Mouse (Mus musculus) intestine, embryonic 16.5 days (tissue): Measurements from ENCODE around the gene Srp68. TPM values are rescaled to one million over a fixed set of nuclear protein-coding genes. Genes with fewer than 3 reads are reported as not detected.

Source experiments
- ATAC-seq: fragments of 200-750 bp; cut with Nextera tagmentation; 2 replicates; pipeline ENCODE4 v1.8.0; 2017; ENCODE audit warnings: moderate TSS enrichment, moderate library complexity
- H3K27ac ChIP-seq: fragments of 300-500 bp; sonication (generic); 2 replicates; pipeline ENCODE4 v1.5.1; 2014; ENCODE audit warnings: mild to moderate bottlenecking, low read length
- H3K27me3 ChIP-seq: fragments of 300-500 bp; sonication (generic); replicated peaks from 2 replicates; pipeline ENCODE4 v1.6.1; 2014; ENCODE audit warnings: low read length, control low read depth, mixed read lengths; ENCODE audit not compliant: control insufficient read depth, insufficient read depth
- H3K36me3 ChIP-seq: fragments of 300-500 bp; sonication (generic); 2 replicates; pipeline ENCODE4 v1.6.1; 2014; ENCODE audit warnings: low read length, control low read depth; ENCODE audit not compliant: control insufficient read depth, insufficient read depth
- H3K4me1 ChIP-seq: fragments of 300-500 bp; sonication (generic); 2 replicates; pipeline ENCODE4 v1.6.1; 2014; ENCODE audit warnings: low read length, control low read depth, mixed read lengths; ENCODE audit not compliant: control insufficient read depth, insufficient read depth
- H3K4me2 ChIP-seq: fragments of 300-500 bp; sonication (generic); 2 replicates; pipeline ENCODE4 v1.6.1; 2014; ENCODE audit warnings: low read depth, low read length, control low read depth
- H3K4me3 ChIP-seq: fragments of 300-500 bp; sonication (generic); 2 replicates; pipeline ENCODE4 v1.5.1; 2014; ENCODE audit warnings: mild to moderate bottlenecking, low read length
- H3K9ac ChIP-seq: fragments of 300-500 bp; sonication (generic); 2 replicates; pipeline ENCODE4 v1.6.1; 2014; ENCODE audit warnings: low read depth, low read length
- H3K9me3 ChIP-seq: fragments of 300-500 bp; sonication (generic); 2 replicates; pipeline ENCODE4 v1.6.1; 2016; ENCODE audit warnings: low read length, control low read depth; ENCODE audit not compliant: control insufficient read depth
- WGBS: fragments of 180-500 bp; shearing (Covaris S2); extraction: QIAGEN DNeasy Blood & Tissue Kit; methylation state at CpG from one replicate; pipeline ENCODE4 v1.1.7; 2014; 5-methylcytosine and 5-hydroxymethylcytosine counted together
- polyA plus RNA-seq: library from polyadenylated mRNA; unstranded; fragments of >200 nt; fragmentation: Nextera tagmentation; extraction: Ambion mirVana; gene quantifications from 2 replicates; pipeline ENCODE4 v1.2.1, GENCODE M21; 2015

Srp68 gene
- polyA plus RNA-seq: 90.9 and 94.8 TPM in 2 replicates

DNA sequence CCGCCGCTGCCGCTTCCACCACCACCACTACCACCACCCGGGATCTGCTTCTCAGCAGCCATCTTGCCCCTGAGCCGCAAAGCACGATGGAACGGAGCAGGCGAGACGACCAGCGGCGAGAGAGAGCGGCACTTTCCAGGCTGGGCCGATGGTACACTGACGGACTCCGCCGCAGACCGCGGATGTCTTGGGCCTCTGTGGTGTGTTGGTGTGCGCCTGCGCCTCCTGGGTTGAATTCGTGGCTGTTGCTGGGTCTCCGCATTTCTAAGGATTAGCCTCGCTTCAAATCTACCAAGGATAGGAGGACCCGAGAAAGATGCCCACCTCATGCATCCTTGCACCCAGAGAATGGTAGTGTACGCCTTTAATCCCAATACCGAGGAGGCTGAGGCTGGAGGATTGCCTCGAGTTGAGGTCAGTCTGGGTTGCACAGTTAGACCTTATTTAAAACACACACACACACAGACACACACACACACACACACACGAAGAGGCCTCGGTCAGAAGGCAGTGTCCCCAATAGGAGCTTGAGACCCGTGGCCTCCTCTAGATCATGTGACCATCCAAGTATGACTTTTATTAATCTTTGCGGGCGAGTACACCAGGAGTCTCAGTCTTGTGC, at the start of gene Srp68:
Gene Srp68, minus strand, starts transcription at position 173 of the 622 bp plus-strand sequence.
- H3K36me3 ChIP-seq: peaks cover 4% of the 10 kb centered on the region
- H3K4me3 ChIP-seq: peak within 1 kb of the TSS; percentile 96
- H3K4me2 ChIP-seq: peak within 1 kb of the TSS; percentile 84
- no peaks in the 10 kb centered on the region for H3K27me3 ChIP-seq
- peak within 1 kb of the TSS; percentile 86 for H3K27ac ChIP-seq
- peak; percentile 99 for ATAC-seq
- H3K9me3 ChIP-seq: no peaks in the 10 kb centered on the region
- peaks cover 9% of the 10 kb centered on the region for H3K4me1 ChIP-seq
- 2% methylated on average over 32 of the region's 32 CpGs for WGBS
- H3K9ac ChIP-seq: peak within 1 kb of the TSS; percentile 95

DNA sequence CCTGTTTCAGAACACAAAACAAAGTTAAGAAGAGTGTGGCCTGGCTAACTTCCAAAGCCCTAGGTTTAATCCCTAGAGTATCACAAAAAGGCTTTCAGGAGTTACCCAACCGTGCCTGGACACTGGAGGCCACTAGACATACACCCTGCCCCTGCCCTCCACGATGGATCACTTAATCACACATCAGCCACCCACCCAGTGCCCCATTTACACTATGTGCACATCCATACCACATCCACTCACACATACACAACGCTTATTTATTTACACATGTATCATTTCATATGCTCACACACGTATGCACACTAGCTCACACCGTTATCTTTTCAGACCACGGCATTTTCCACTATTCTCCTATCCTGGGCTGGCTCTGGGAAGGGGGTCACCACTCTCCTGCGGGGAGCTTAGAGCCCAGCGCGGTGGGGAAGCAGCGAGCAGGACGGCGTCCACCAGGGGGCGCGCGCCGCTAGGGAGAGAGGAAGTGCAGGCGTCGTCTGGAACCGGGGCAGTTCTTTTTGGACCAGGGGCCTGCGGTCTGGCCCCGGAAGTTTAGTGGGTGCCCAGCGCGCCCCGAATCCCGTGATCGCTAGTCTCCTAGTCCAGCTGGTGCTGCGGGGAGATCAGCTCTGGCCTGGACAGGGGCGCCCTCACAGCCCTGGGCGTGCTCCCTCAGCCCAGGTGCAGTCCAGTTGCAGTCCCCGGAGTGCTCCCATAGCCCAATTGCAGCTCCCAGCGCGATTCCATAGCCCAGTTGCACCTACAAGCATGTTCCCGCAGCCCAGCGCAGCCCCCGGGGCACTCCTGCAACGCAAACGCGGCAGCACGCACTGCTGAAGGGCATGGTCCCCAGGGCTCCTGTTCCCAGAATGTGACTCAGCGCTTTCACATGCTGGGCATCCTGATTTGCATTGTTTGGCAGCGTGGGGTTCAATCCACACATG, 45.0 kb upstream of the Srp68 start:
- Histone ChIP-seq H3K4me2 (peak overlapping the region; percentile 100), H3K9me3 (no peaks in the 10 kb centered on the region), H3K27ac (no peak overlapping the region), H3K27me3 (no peaks in the 10 kb centered on the region), H3K4me1 (no peaks in the 10 kb centered on the region), H3K4me3 (peak overlapping the region; percentile 55), H3K36me3 (no peaks in the 10 kb centered on the region), H3K9ac (peak overlapping the region; percentile 80)
- ATAC-seq: peak; percentile 91
- WGBS: 2% methylated on average over 41 of the region's 41 CpGs

DNA sequence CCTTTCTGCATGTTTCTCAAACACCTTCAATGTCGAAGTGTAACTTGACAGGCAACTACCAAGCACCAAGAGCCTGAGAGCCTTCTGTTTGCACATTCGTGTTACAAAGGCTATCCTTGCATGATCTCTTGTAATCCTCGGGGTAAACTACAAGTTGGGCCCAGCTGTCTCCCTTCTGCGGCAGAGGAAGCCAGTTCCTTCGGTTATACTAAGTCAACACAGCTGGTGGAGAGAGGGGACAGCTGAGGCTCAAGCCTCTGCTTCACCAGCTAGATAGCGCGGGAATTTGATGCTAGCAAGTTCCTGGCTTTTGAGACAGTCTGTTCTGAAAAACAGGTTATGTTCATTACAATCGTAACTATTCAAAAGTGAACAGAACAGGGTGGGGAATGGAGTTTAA, 38.3 kb upstream of the Srp68 start:
- Histone ChIP-seq H3K36me3 (no peaks in the 10 kb centered on the region), H3K4me3 (no peak overlapping the region), H3K9me3 (no peaks in the 10 kb centered on the region), H3K4me1 (no peaks in the 10 kb centered on the region), H3K9ac (no peak overlapping the region), H3K27ac (no peak overlapping the region), H3K4me2 (no peak overlapping the region), H3K27me3 (no peaks in the 10 kb centered on the region)
- ATAC-seq: peak; percentile 54; the same call in 1 of the 2 replicates
- 31% methylated on average over 8 of the region's 8 CpGs for WGBS

DNA sequence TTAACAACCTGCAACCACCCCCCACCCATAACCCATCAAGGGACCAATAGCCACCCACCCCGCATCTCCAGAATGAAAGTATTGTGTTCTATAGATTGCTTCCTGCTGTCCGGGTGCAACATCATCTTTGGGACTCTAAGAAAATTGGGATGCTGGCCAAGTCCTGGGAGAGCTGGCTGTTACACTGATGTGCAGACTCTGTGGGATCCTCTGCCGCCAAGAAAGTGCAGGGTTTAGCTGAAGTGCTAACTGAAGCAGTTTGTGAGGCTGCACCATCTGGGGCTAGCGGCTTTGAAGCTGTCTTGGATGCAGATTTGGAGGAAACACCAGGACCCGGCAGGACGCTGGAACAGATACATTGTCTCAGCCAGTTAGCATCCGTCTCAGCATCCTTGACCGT, 37.2 kb upstream of the Srp68 start:
- no peaks in the 10 kb centered on the region for H3K9me3 ChIP-seq
- no peak overlapping the region for H3K9ac ChIP-seq
- no peak overlapping the region for H3K4me3 ChIP-seq
- no peaks in the 10 kb centered on the region for H3K27me3 ChIP-seq
- WGBS: 42% methylated on average over 8 of the region's 8 CpGs
- no peak overlapping the region for H3K4me2 ChIP-seq
- peaks cover 5% of the 10 kb centered on the region; the same call in 1 of the 2 replicates for H3K4me1 ChIP-seq
- no peak overlapping the region for H3K27ac ChIP-seq
- ATAC-seq: no peak
- no peaks in the 10 kb centered on the region for H3K36me3 ChIP-seq

GRCm38 (mm10) chr11:116309601-116310000, 35.6 kb upstream of the Srp68 start:
- no peak overlapping the region for H3K27ac ChIP-seq
- no peak overlapping the region for H3K4me2 ChIP-seq
- no peaks in the 10 kb centered on the region for H3K27me3 ChIP-seq
- no peak overlapping the region for H3K9ac ChIP-seq
- H3K4me3 ChIP-seq: no peak overlapping the region
- H3K9me3 ChIP-seq: no peaks in the 10 kb centered on the region
- 74% methylated on average over 3 of the region's 3 CpGs for whole genome bisulfite sequencing
- peaks cover 7% of the 10 kb centered on the region for H3K4me1 ChIP-seq
- no peaks in the 10 kb centered on the region for H3K36me3 ChIP-seq
- no peak for ATAC-seq

DNA sequence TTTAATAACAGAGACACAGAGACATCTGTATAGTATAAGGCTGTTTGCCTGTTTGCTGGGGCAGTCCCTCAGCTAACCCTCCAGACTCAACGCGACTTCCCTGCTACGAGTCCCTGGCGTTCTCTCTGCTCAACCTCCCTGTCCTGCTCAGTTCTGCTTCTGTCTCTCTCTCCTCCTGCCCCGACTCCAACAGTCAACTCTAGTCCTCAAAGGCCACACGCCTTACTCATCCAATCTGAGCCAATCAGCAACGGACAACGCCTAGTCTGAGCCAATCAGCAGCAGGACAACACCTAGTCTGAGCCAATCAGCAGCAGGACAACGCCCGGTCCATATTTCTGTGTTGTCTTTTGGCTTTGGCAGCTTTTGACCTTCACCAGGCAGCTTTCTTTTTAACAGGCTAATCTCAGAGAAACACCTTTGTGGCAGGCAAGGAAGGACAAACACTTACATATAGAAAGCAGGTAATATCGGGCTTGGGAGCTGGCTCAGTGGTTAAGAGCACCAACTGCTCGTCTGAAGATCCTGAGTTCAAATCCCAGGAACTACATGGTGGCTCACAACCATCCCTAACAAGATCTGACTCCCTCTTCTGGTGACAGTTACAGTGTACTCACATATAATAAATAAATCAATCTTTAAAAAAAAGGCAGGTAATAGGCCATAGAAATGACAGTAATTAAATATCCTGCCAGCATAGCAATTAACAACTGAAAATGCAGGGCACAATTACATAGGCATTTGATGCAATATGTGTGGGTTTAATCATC, 33.9 kb upstream of the Srp68 start:
- Histone ChIP-seq H3K4me1 (peaks cover 7% of the 10 kb centered on the region), H3K4me2 (no peak overlapping the region), H3K9ac (no peak overlapping the region), H3K27me3 (no peaks in the 10 kb centered on the region), H3K36me3 (no peaks in the 10 kb centered on the region), H3K9me3 (no peaks in the 10 kb centered on the region), H3K4me3 (no peak overlapping the region), H3K27ac (no peak overlapping the region)
- 87% methylated on average over 12 of the region's 12 CpGs for WGBS
- ATAC-seq: no peak

DNA sequence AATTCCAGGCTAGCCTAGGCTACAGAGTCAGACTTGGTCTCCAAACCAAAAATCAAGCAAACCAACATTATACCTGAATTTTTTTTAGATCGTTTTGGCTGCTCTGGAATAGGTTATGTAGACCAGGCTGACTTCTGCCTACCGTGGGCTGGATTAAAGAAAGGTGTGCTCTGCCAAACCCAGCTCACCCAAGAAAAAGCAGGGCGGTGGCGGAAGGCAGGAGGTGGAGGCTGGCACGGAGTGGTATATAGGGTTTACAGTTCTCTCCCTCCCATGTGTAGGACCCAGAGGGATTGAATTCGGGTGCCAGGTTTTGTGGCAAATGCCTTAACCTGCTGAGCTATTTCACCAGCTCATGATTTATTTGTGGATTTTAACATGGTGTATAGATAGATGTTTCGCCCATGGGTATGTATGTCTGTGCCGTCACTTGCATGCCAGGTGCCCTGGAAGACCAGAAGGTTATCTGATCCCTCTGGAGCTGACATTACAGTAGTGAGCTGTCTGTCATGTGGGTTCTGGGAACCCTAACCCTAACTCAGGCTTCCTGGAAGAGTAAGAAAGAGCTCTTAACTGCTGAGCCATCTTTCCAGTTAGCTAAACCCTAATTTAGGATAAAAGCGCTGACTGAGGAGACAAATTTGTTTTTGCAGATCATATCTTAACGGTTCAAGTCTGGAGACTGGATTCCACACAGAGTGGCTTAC, 33.2 kb upstream of the Srp68 start, which contains the start of gene Exoc7:
Gene Exoc7, minus strand, starts transcription at position 215 of the 707 bp plus-strand sequence.
- H3K36me3 ChIP-seq: no peaks in the 10 kb centered on the region; the same call in 1 of the 2 replicates
- H3K27ac ChIP-seq: peak within 1 kb of the TSS; percentile 37
- H3K9ac ChIP-seq: peak within 1 kb of the TSS; percentile 87
- peak within 1 kb of the TSS; percentile 89 for H3K4me2 ChIP-seq
- ATAC-seq: peak; percentile 10; the same call in 1 of the 2 replicates
- peak within 1 kb of the TSS; percentile 83 for H3K4me3 ChIP-seq
- H3K9me3 ChIP-seq: no peaks in the 10 kb centered on the region
- H3K4me1 ChIP-seq: peaks cover 7% of the 10 kb centered on the region
- H3K27me3 ChIP-seq: no peaks in the 10 kb centered on the region
- WGBS: 84% methylated on average over 10 of the region's 10 CpGs

DNA sequence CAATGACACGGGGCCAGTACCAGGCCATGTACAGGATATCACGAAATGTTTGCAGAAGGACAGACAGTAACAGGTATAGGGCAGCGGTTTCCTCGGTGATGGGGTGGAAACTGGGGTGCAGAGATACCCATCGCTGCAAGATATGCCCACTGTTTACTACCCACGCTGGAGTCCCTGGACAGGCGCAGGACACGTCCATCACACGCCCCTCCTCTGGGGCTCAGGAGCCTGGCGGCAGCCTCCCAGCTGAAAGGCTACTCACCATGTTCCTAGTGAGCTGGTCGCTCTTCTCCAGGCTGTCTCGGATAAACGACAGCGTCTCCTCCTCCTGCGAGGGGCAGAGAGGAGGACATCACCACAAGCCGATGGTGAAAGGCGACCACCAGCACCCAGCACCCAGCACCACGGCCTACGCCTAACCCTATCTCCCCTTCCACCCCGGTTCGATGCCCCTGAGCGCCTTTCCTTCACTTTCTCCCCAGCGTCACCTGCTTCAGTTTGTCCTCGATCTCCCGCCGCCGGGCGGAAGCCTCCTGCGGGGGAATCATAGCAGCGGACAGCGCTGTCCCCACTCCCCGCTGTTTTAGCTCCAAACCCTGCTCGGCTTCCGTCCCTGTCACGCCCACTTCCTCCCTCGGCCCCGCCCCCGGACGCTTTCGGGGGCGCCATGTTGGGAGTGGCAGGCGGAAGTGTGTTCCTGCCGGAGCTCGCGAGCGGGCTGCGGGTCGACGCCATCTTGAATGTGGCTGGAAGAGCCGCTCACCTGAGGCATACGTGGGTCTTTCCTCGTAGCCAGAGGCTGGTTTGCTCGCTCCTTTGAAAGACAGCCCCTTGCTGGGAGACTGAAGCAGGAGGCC, 32.3 kb upstream of the Srp68 start:
- Histone ChIP-seq H3K27ac (peak overlapping the region; percentile 37), H3K4me1 (peaks cover 7% of the 10 kb centered on the region), H3K4me2 (peak overlapping the region; percentile 89)

More for the DNA sequence above, 32.3 kb upstream of the Srp68 start:
- peak overlapping the region; percentile 87 for H3K9ac ChIP-seq
- H3K27me3 ChIP-seq: no peaks in the 10 kb centered on the region
- peak; percentile 93 for ATAC-seq
- H3K9me3 ChIP-seq: no peaks in the 10 kb centered on the region
- peak overlapping the region; percentile 83 for H3K4me3 ChIP-seq
- WGBS: under 1% methylated on average over 53 of the region's 53 CpGs
- no peaks in the 10 kb centered on the region; the same call in 1 of the 2 replicates for H3K36me3 ChIP-seq
